Comparison of ENCODE assay signal across 31 mouse cellular contexts in the genomic region with DNA sequence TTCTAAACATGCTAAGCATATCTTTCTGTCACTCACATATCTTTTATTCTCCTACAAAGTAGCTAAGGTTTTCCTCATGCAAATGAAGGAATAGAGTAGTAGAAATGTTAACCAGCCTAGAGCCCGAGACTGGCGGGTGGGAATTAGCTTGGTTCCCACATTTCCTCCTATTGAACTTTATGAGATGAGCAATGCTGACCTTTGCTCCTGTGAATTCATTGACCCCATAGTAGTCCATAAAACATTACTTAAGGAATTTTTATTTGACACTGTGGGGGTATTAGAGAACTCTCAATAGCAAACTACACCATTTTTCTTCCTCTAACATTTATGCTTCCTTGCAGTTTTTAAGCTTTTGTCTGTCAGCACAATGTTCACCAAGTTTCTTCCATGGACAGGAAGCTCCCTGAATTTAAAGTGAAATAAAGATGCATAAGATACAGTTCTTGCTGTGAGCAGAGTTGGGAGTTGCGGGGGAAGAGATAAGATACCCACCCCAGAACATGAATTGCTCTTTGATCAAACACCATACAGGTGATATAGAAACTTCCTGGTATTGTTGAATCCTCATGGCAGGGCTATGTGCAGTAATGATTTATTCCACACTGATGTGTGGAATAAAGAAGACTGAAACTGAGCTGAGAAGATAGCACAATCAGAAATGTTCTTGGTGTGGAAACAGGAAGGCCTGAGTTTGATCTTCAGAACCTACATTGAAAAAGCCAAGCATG. TPM values are rescaled to one million over a fixed set of nuclear protein-coding genes. Genes with fewer than 3 reads are reported as not detected.
DNase-seq lines count a peak whose midpoint lies in the region; ATAC-seq lines count a peak whose summit lies in the region.
"Had no signal": no experiment of that assay in that cellular context is flagged by ENCODE, and none has a peak within 500 bp of the region (broad histone marks: within the 10 kb centered on the region; RNA-seq: fewer than 3 reads in every experiment).

No protein-coding gene starts in this region.

- H3K4me1 ChIP-seq in intestine, embryonic 16.5 days (ENCODE audit: control insufficient read depth, insufficient read depth, low read length), result no peaks in the 10 kb centered on the region
- H3K4me1 ChIP-seq: forebrain, embryonic 13.5 days; heart, embryonic 10.5 days; heart, embryonic 13.5 days had no signal

- H3K36me3 ChIP-seq in intestine, embryonic 16.5 days (ENCODE audit: control insufficient read depth, insufficient read depth, low read length), result no peaks in the 10 kb centered on the region
- H3K36me3 ChIP-seq: forebrain, embryonic 10.5 days; heart, embryonic 10.5 days; heart, embryonic 13.5 days had no signal

- H3K9me3 ChIP-seq in intestine, embryonic 16.5 days (ENCODE audit: control insufficient read depth, low read length), result no peaks in the 10 kb centered on the region
- H3K9me3 ChIP-seq: forebrain, embryonic 10.5 days; forebrain, embryonic 13.5 days; heart, embryonic 10.5 days; heart, embryonic 13.5 days had no signal

- peak overlapping the region; percentile 36; the same call in 1 of the 2 replicates for H3K27ac ChIP-seq in intestine, embryonic 16.5 days (ENCODE audit: low read length)
- H3K27ac ChIP-seq: forebrain, embryonic 10.5 days; forebrain, embryonic 13.5 days; heart, adult 2 months; heart, embryonic 10.5 days; heart, embryonic 13.5 days; hindbrain, embryonic 14.5 days; hindbrain, postnatal 0 days had no signal

- H3K4me3 ChIP-seq in intestine, embryonic 16.5 days (ENCODE audit: low read length), result no peak overlapping the region
- H3K4me3 ChIP-seq: forebrain, embryonic 10.5 days; forebrain, embryonic 13.5 days; heart, adult 2 months; heart, embryonic 10.5 days; heart, embryonic 13.5 days had no signal

- no peak overlapping the region for H3K4me2 ChIP-seq in intestine, embryonic 16.5 days (ENCODE audit: low read depth, low read length)
- H3K4me2 ChIP-seq: forebrain, embryonic 13.5 days; heart, embryonic 13.5 days; hindbrain, embryonic 14.5 days had no signal

- peak; percentile 4 for DNase-seq in embryo, embryonic 11 days
- no peak for DNase-seq in embryo, embryonic 10 days (ENCODE audit: low spot score)
- peak; percentile 22 for DNase-seq in mesoderm, embryonic 11.5 days (ENCODE audit: low read depth, low spot score)
- DNase-seq in lung, adult 18-20 months, result no peak
- no peak for DNase-seq in layer of hippocampus, postnatal 25 days (ENCODE audit: extremely low spot score in 1 of 2, low spot score in 1 of 2)
- DNase-seq: adrenal gland, adult 8-10 months; adrenal gland, postnatal 25 days; cerebellum, adult 11-12 months; cerebellum, adult 8-10 months; cerebellum, postnatal 25 days; gastrocnemius, postnatal 10 days; gastrocnemius, postnatal 36 days; heart, adult 2 months; heart, postnatal 14 days; heart, postnatal 4 days had no signal

- H3K27me3 ChIP-seq in intestine, embryonic 16.5 days (replicated peaks; ENCODE audit: control insufficient read depth, insufficient read depth, low read length), result no peaks in the 10 kb centered on the region
- H3K27me3 ChIP-seq: forebrain, embryonic 13.5 days; heart, embryonic 13.5 days had no signal

- 42% methylated on average over 3 of the region's 3 CpGs for WGBS in intestine, embryonic 16.5 days

- no peak overlapping the region for H3K9ac ChIP-seq in intestine, embryonic 16.5 days (ENCODE audit: low read depth, low read length)
- H3K9ac ChIP-seq: forebrain, embryonic 13.5 days; heart, embryonic 13.5 days; hindbrain, embryonic 14.5 days had no signal

- ATAC-seq in intestine, embryonic 16.5 days, result peak; percentile 96
- ATAC-seq: activated CD4-positive, CD25-positive, alpha-beta regulatory T cell, adult 4 months; forebrain, embryonic 13.5 days; forebrain, embryonic 16.5 days; hindbrain, postnatal 0 days had no signal

RNA-seq across cellular contexts. Expression of a gene that starts 45.5 kb away (rescaled TPM):
- 45.3 and 45.8 TPM in 2 replicates for polyA plus RNA-seq in intestine, embryonic 16.5 days (2015; fragmentation: Nextera tagmentation; extraction: Ambion mirVana)
- total RNA-seq in layer of hippocampus, postnatal 25 days (2021), result not detected
- total RNA-seq: adrenal gland, adult 8-10 months; adrenal gland, postnatal 25 days; common myeloid progenitor, adult 5-6 weeks; ES-E14; gastrocnemius, adult 18-20 months; gastrocnemius, postnatal 10 days; gastrocnemius, postnatal 36 days; granulocyte monocyte progenitor cell, adult 5-6 weeks; heart, adult 2 months; heart, postnatal 14 days; heart, postnatal 4 days; hindbrain, postnatal 0 days had no signal
- polyA plus RNA-seq: brain, embryonic 14.5 days; embryonic facial prominence, embryonic 11.5 days; forebrain, embryonic 10.5 days; forebrain, embryonic 13.5 days; forebrain, embryonic 16.5 days; heart, adult 2 months; heart, embryonic 10.5 days; hindbrain, embryonic 11.5 days; hindbrain, embryonic 14.5 days; hindbrain, postnatal 0 days had no signal

Comparison
In these comparisons a context has a peak if more than half of its experiments do, and no peak if none do; other contexts are left out.
1. DNase-seq: peak in embryo, embryonic 11 days (single experiment) and mesoderm, embryonic 11.5 days (single experiment); none in embryo, embryonic 10 days (single experiment), lung, adult 18-20 months (0 of 2) and layer of hippocampus, postnatal 25 days (0 of 2).